Mouse (Mus musculus) intestine, embryonic 15.5 days (tissue): ENCODE data around the gene Dio3. TPM values are rescaled to one million over a fixed set of nuclear protein-coding genes. Genes with fewer than 3 reads are reported as not detected.

Source experiments
- ATAC-seq: fragments of 200-750 bp; cut with Nextera tagmentation; 2 replicates; pipeline ENCODE4 v1.8.0; 2017; ENCODE audit warnings: moderate TSS enrichment, moderate library complexity
- H3K27ac ChIP-seq: fragments of 300-500 bp; sonication (generic); 2 replicates; pipeline ENCODE4 v1.5.1; 2015; ENCODE audit warnings: mild to moderate bottlenecking, inconsistent platforms
- H3K27me3 ChIP-seq: fragments of 300-500 bp; sonication (generic); replicated peaks from 2 replicates; pipeline ENCODE4 v1.6.1; 2015; ENCODE audit warnings: inconsistent platforms
- H3K36me3 ChIP-seq: fragments of 300-500 bp; sonication (generic); 2 replicates; pipeline ENCODE4 v1.6.1; 2015; ENCODE audit warnings: inconsistent platforms
- H3K4me1 ChIP-seq: fragments of 300-500 bp; sonication (generic); replicated peaks from 2 replicates; pipeline ENCODE4 v1.6.1; 2015; ENCODE audit warnings: inconsistent platforms
- H3K4me2 ChIP-seq: fragments of 300-500 bp; sonication (generic); replicated peaks from 2 replicates; pipeline ENCODE4 v1.6.1; 2015; ENCODE audit warnings: mild to moderate bottlenecking, inconsistent platforms
- H3K4me3 ChIP-seq: fragments of 300-500 bp; sonication (generic); replicated peaks from 2 replicates; pipeline ENCODE4 v1.5.1; 2015; ENCODE audit warnings: inconsistent platforms
- H3K9ac ChIP-seq: fragments of 300-500 bp; sonication (generic); 2 replicates; pipeline ENCODE4 v1.6.1; 2015; ENCODE audit warnings: inconsistent platforms
- H3K9me3 ChIP-seq: fragments of 300-500 bp; sonication (generic); 2 replicates; pipeline ENCODE4 v1.6.1; 2016; ENCODE audit warnings: inconsistent platforms
- WGBS: fragments of 180-500 bp; shearing (Covaris S2); methylation state at CpG from one replicate; pipeline ENCODE4 v1.1.7; 2015; 5-methylcytosine and 5-hydroxymethylcytosine counted together
- polyA plus RNA-seq: library from polyadenylated mRNA; unstranded; fragments of >200 nt; fragmentation: Nextera tagmentation; extraction: Ambion mirVana; gene quantifications from 2 replicates; pipeline ENCODE4 v1.2.1, GENCODE M21; 2015

The Dio3 gene
- polyA plus RNA-seq, 1 experiment from 2014 or later: 2.2 TPM

GRCm38 (mm10) chr12:110268226-110268625 is 10.6 kb upstream of the Dio3 start:
- Histone ChIP-seq H3K27ac (no peak overlapping the region), H3K4me1 (no peaks in the 10 kb centered on the region), H3K36me3 (no peaks in the 10 kb centered on the region), H3K9ac (no peak overlapping the region), H3K4me3 (no peak overlapping the region), H3K4me2 (no peak overlapping the region), H3K9me3 (no peaks in the 10 kb centered on the region), H3K27me3 (peaks cover 3% of the 10 kb centered on the region; the same call in 1 of the 2 replicates)
- no peak for ATAC-seq
- WGBS: 78% methylated on average over 3 of the region's 3 CpGs

- no peaks in the 10 kb centered on the region for H3K4me1 ChIP-seq
- no peak overlapping the region for H3K9ac ChIP-seq
- no peak overlapping the region for H3K4me3 ChIP-seq
- H3K27ac ChIP-seq: no peak overlapping the region
- H3K27me3 ChIP-seq: peaks cover 5% of the 10 kb centered on the region; the same call in 1 of the 2 replicates
- H3K9me3 ChIP-seq: no peaks in the 10 kb centered on the region
- no peak for ATAC-seq
- no peak overlapping the region for H3K4me2 ChIP-seq
- no peaks in the 10 kb centered on the region for H3K36me3 ChIP-seq
- WGBS: 64% methylated on average over 4 of the region's 4 CpGs
Observed at GRCm38 (mm10) chr12:110269686-110270085, 9.2 kb upstream of the Dio3 start.

- Histone ChIP-seq H3K9ac (no peak overlapping the region), H3K4me2 (no peak overlapping the region), H3K4me1 (peaks cover 20% of the 10 kb centered on the region), H3K27me3 (peaks cover 63% of the 10 kb centered on the region), H3K36me3 (no peaks in the 10 kb centered on the region), H3K9me3 (no peaks in the 10 kb centered on the region), H3K4me3 (no peak overlapping the region), H3K27ac (no peak overlapping the region)
- no peak for ATAC-seq
- 50% methylated on average over 1 of the region's 1 CpGs for WGBS
Observed at GRCm38 (mm10) chr12:110276034-110276433, 2.8 kb upstream of the Dio3 start.

- Histone ChIP-seq H3K36me3 (no peaks in the 10 kb centered on the region), H3K9me3 (no peaks in the 10 kb centered on the region), H3K9ac (no peak overlapping the region; the same call in 1 of the 2 replicates), H3K4me2 (peak overlapping the region; percentile 87), H3K27ac (no peak overlapping the region), H3K27me3 (peaks cover 77% of the 10 kb centered on the region), H3K4me3 (peak overlapping the region; percentile 50), H3K4me1 (peaks cover 22% of the 10 kb centered on the region)
- 6% methylated on average over 33 of the region's 33 CpGs for WGBS
- ATAC-seq: peak; percentile 2; the same call in 1 of the 2 replicates
Observed at GRCm38 (mm10) chr12:110277259-110277964, 1.5 kb upstream of the Dio3 start.

GRCm38 (mm10) chr12:110277965-110278307 is 932 bp upstream of the Dio3 start:
- Histone ChIP-seq H3K9ac (peak overlapping the region; percentile 13; the same call in 1 of the 2 replicates), H3K36me3 (no peaks in the 10 kb centered on the region), H3K27ac (no peak overlapping the region), H3K9me3 (no peaks in the 10 kb centered on the region), H3K4me2 (peak overlapping the region; percentile 87), H3K4me1 (peaks cover 22% of the 10 kb centered on the region), H3K4me3 (peak overlapping the region; percentile 50), H3K27me3 (peaks cover 81% of the 10 kb centered on the region)
- peak; percentile 48 for ATAC-seq
- WGBS: under 1% methylated on average over 34 of the region's 58 CpGs

GRCm38 (mm10) chr12:110280373-110280772 is 1.5 kb downstream of the Dio3 start:
- H3K9me3 ChIP-seq: no peaks in the 10 kb centered on the region
- peaks cover 22% of the 10 kb centered on the region for H3K4me1 ChIP-seq
- no peak overlapping the region for H3K27ac ChIP-seq
- no peak overlapping the region for H3K4me2 ChIP-seq
- H3K27me3 ChIP-seq: peaks cover 90% of the 10 kb centered on the region
- no peaks in the 10 kb centered on the region for H3K36me3 ChIP-seq
- no peak overlapping the region for H3K9ac ChIP-seq
- no peak for ATAC-seq
- WGBS: under 1% methylated on average over 22 of the region's 22 CpGs
- H3K4me3 ChIP-seq: no peak overlapping the region

- WGBS: 25% methylated on average over 4 of the region's 4 CpGs
- Histone ChIP-seq H3K9ac (no peak overlapping the region), H3K27me3 (peaks cover 56% of the 10 kb centered on the region), H3K9me3 (no peaks in the 10 kb centered on the region), H3K4me2 (no peak overlapping the region), H3K27ac (no peak overlapping the region), H3K4me1 (peaks cover 8% of the 10 kb centered on the region), H3K36me3 (no peaks in the 10 kb centered on the region), H3K4me3 (no peak overlapping the region)
- ATAC-seq: no peak
Observed at GRCm38 (mm10) chr12:110283792-110284191, 4.9 kb downstream of the Dio3 start.

- no peak overlapping the region for H3K9ac ChIP-seq
- no peak for ATAC-seq
- 78% methylated on average over 5 of the region's 5 CpGs for WGBS
- no peaks in the 10 kb centered on the region for H3K36me3 ChIP-seq
- no peaks in the 10 kb centered on the region for H3K9me3 ChIP-seq
- H3K4me3 ChIP-seq: no peak overlapping the region
- H3K4me1 ChIP-seq: no peaks in the 10 kb centered on the region
- no peak overlapping the region for H3K27ac ChIP-seq
- no peaks in the 10 kb centered on the region for H3K27me3 ChIP-seq
- no peak overlapping the region for H3K4me2 ChIP-seq
Observed at GRCm38 (mm10) chr12:110292816-110293215, 13.9 kb downstream of the Dio3 start.

- Histone ChIP-seq H3K27ac (no peak overlapping the region), H3K9ac (no peak overlapping the region)
- WGBS: 62% methylated on average over 16 of the region's 16 CpGs
Observed at GRCm38 (mm10) chr12:110294891-110295290, 16.0 kb downstream of the Dio3 start.

GRCm38 (mm10) chr12:110298653-110299052 is 19.8 kb downstream of the Dio3 start:
- no peak for ATAC-seq
- no peak overlapping the region for H3K9ac ChIP-seq
- H3K36me3 ChIP-seq: no peaks in the 10 kb centered on the region
- no peaks in the 10 kb centered on the region for H3K4me1 ChIP-seq
- WGBS: 58% methylated on average over 11 of the region's 11 CpGs
- H3K9me3 ChIP-seq: no peaks in the 10 kb centered on the region
- no peak overlapping the region for H3K27ac ChIP-seq
- H3K4me2 ChIP-seq: no peak overlapping the region
- H3K27me3 ChIP-seq: no peaks in the 10 kb centered on the region
- H3K4me3 ChIP-seq: no peak overlapping the region

More at GRCm38 (mm10) chr12:110294891-110295290, 16.0 kb downstream of the Dio3 start:
- H3K27me3 ChIP-seq: no peaks in the 10 kb centered on the region
- ATAC-seq: no peak
- no peak overlapping the region for H3K4me3 ChIP-seq
- H3K4me2 ChIP-seq: peak overlapping the region; percentile 31; the same call in 1 of the 2 replicates
- no peaks in the 10 kb centered on the region for H3K36me3 ChIP-seq
- H3K9me3 ChIP-seq: no peaks in the 10 kb centered on the region
- H3K4me1 ChIP-seq: no peaks in the 10 kb centered on the region

GRCm38 (mm10) chr12:110319696-110320095 is 40.8 kb downstream of the Dio3 start:
- no peaks in the 10 kb centered on the region for H3K9me3 ChIP-seq
- no peak overlapping the region for H3K4me3 ChIP-seq
- H3K4me1 ChIP-seq: no peaks in the 10 kb centered on the region
- no peak for ATAC-seq
- 86% methylated on average over 27 of the region's 27 CpGs for WGBS
- no peaks in the 10 kb centered on the region for H3K27me3 ChIP-seq
- H3K36me3 ChIP-seq: no peaks in the 10 kb centered on the region
- H3K9ac ChIP-seq: no peak overlapping the region
- no peak overlapping the region for H3K4me2 ChIP-seq
- no peak overlapping the region for H3K27ac ChIP-seq
